Mouse (Mus musculus): ENCODE results near the gene Tbck.

DNA sequence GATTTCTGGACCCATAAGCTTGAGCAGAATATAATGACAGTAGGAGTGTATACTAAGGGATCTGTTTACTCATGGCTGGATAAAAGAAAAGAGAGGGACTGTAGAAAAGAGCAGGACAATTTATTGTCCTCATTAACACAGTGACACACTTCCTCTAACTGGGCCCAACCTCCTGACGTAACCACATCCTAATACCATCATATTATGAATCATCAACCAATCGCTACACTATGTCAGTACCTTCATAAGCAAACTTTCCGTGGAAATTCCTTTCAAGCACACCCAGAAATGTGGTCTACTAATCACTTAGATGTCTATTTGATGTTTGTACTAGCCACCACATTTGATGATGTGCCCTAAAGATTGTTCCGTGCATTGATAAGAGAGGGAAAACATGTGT, 107.2 kb downstream of the Tbck start:
- TF ChIP-seq CTCF (IDR thresholded peaks at IDR 0.05; ENCODE audit: insufficient read depth, low read depth, low read length) (no peak), POLR2A (IDR thresholded peaks at IDR 0.05; ENCODE audit: insufficient read depth, low read depth, low read length) (no peak)

Data from olfactory bulb, adult 2 months (tissue).